Comparison of ENCODE assay signal across 26 mouse cellular contexts in the genomic region with DNA sequence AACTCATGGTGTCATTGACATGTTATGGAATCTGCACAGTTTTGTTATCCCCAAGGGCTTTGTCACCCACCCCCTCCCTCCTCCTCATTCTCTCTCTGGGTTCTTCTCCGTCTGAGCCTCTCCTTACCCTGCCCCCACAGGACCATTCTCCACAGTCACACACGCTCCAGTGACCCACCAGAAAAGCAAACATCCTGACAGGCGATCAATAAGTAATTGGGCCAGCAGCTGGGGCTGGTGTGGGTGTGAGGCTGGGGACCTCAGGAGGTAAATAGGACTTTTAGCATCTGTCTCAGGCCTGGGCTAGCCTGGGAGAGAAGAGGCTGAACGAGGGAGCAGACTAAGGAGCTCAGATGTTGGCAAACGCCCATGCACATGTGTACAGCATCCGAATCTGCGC.
"Had no signal": no experiment of that assay in that cellular context is flagged by ENCODE, and none has a peak within 500 bp of the region (broad histone marks: within the 10 kb centered on the region; RNA-seq: fewer than 3 reads in every experiment).

No protein-coding gene starts in this region.

- H3K9ac ChIP-seq: heart, embryonic 12.5 days; hindbrain, embryonic 15.5 days; intestine, embryonic 15.5 days; limb, embryonic 12.5 days; liver, embryonic 13.5 days; liver, embryonic 15.5 days had no signal

- ATAC-seq: inflammation-experienced regulatory T-cells, adult 6 months; intestine, embryonic 15.5 days; intestine, postnatal 0 days had no signal

- H3K4me1 ChIP-seq: liver, embryonic 13.5 days; liver, embryonic 15.5 days had no signal

- H3K27ac ChIP-seq: gastrocnemius, adult 2 months; heart, embryonic 10.5 days; hindbrain, embryonic 15.5 days; intestine, embryonic 15.5 days; layer of hippocampus, adult 2 months; left cerebral cortex, adult 2 months; limb, embryonic 10.5 days; limb, embryonic 12.5 days; liver, embryonic 13.5 days; liver, embryonic 15.5 days had no signal

- DNase-seq: gastrocnemius, adult 2 months; gastrocnemius, postnatal 10 days; gastrocnemius, postnatal 25 days; heart, adult 18-20 months; heart, postnatal 10 days; heart, postnatal 4 days; kidney, adult 18-20 months; kidney, adult 8-10 months; kidney, postnatal 10 days; kidney, postnatal 25 days; kidney, postnatal 4 days; layer of hippocampus, adult 9-11 months; liver; liver, embryonic 13.5 days had no signal

- H3K9me3 ChIP-seq: heart, embryonic 10.5 days; heart, embryonic 12.5 days; hindbrain, embryonic 15.5 days; intestine, embryonic 15.5 days; limb, embryonic 10.5 days; limb, embryonic 12.5 days; liver, embryonic 13.5 days; liver, embryonic 15.5 days had no signal

- H3K4me2 ChIP-seq: heart, embryonic 12.5 days; hindbrain, embryonic 15.5 days; intestine, embryonic 15.5 days; limb, embryonic 12.5 days; liver, embryonic 11.5 days; liver, embryonic 13.5 days; liver, embryonic 15.5 days had no signal

- H3K4me3 ChIP-seq: gastrocnemius, adult 2 months; heart, embryonic 10.5 days; heart, embryonic 12.5 days; hindbrain, embryonic 15.5 days; intestine, embryonic 15.5 days; layer of hippocampus, adult 2 months; left cerebral cortex, adult 2 months; limb, embryonic 10.5 days; limb, embryonic 12.5 days; liver, embryonic 13.5 days; liver, embryonic 15.5 days had no signal

- H3K36me3 ChIP-seq: heart, embryonic 10.5 days; heart, embryonic 12.5 days; intestine, embryonic 15.5 days; limb, embryonic 10.5 days; liver, embryonic 13.5 days; liver, embryonic 15.5 days had no signal
